ENCODE assay signal across 23 mouse cellular contexts in genomic region chr15:94288015-94288414, GRCm38 (mm10).
DNase-seq lines count a peak whose midpoint lies in the region; ATAC-seq lines count a peak whose summit lies in the region.
"Had no signal": no experiment of that assay in that cellular context is flagged by ENCODE, and none has a peak within 500 bp of the region (broad histone marks: within the 10 kb centered on the region; RNA-seq: fewer than 3 reads in every experiment).

No protein-coding gene starts in this region.

- no peak overlapping the region for H3K9ac ChIP-seq in kidney, embryonic 16.5 days (replicated peaks; ENCODE audit: low read length)
- H3K9ac ChIP-seq in neural tube, embryonic 15.5 days (replicated peaks), result no peak overlapping the region
- H3K9ac ChIP-seq: embryonic facial prominence, embryonic 15.5 days; forebrain, embryonic 12.5 days; heart, embryonic 12.5 days; hindbrain, embryonic 13.5 days had no signal

- no peaks in the 10 kb centered on the region for H3K27me3 ChIP-seq in heart, embryonic 10.5 days (ENCODE audit: insufficient read depth, poor library complexity, severe bottlenecking)
- no peaks in the 10 kb centered on the region for H3K27me3 ChIP-seq in kidney, embryonic 16.5 days (ENCODE audit: insufficient read depth, low read length)
- H3K27me3 ChIP-seq in neural tube, embryonic 15.5 days (replicated peaks), result no peaks in the 10 kb centered on the region
- H3K27me3 ChIP-seq: embryonic facial prominence, embryonic 15.5 days; forebrain, embryonic 12.5 days; heart, embryonic 12.5 days; hindbrain, embryonic 13.5 days had no signal

- no peaks in the 10 kb centered on the region for H3K9me3 ChIP-seq in heart, embryonic 10.5 days
- no peaks in the 10 kb centered on the region for H3K9me3 ChIP-seq in kidney, embryonic 16.5 days (ENCODE audit: low read length)
- H3K9me3 ChIP-seq in neural tube, embryonic 15.5 days (replicated peaks), result no peaks in the 10 kb centered on the region
- H3K9me3 ChIP-seq: embryonic facial prominence, embryonic 15.5 days; forebrain, embryonic 12.5 days; heart, embryonic 12.5 days; hindbrain, embryonic 13.5 days had no signal

- no peak overlapping the region for H3K27ac ChIP-seq in heart, embryonic 10.5 days
- H3K27ac ChIP-seq in kidney, embryonic 16.5 days (ENCODE audit: low read length), result peak overlapping the region; percentile 46; the same call in 1 of the 2 replicates
- no peak overlapping the region for H3K27ac ChIP-seq in neural tube, embryonic 15.5 days (replicated peaks)
- H3K27ac ChIP-seq: embryonic facial prominence, embryonic 15.5 days; forebrain, embryonic 12.5 days; heart, adult 2 months; hindbrain, embryonic 13.5 days had no signal

- intact Hi-C loops in heart, postnatal 10 days (cut with DNase I), result no loop called here

- H3K4me3 ChIP-seq in heart, embryonic 10.5 days, result no peak overlapping the region
- no peak overlapping the region for H3K4me3 ChIP-seq in kidney, embryonic 16.5 days (ENCODE audit: low read length)
- no peak overlapping the region for H3K4me3 ChIP-seq in neural tube, embryonic 15.5 days (replicated peaks)
- H3K4me3 ChIP-seq: embryonic facial prominence, embryonic 15.5 days; erythroblast, embryonic 14.5 days; forebrain, embryonic 12.5 days; heart, adult 2 months; heart, embryonic 12.5 days; hindbrain, embryonic 13.5 days had no signal

- H3K4me1 ChIP-seq in heart, embryonic 10.5 days, result peaks cover 7% of the 10 kb centered on the region; the same call in 1 of the 2 replicates
- H3K4me1 ChIP-seq in kidney, embryonic 16.5 days (ENCODE audit: insufficient read depth, low read length), result no peaks in the 10 kb centered on the region
- H3K4me1 ChIP-seq in neural tube, embryonic 15.5 days, result no peaks in the 10 kb centered on the region
- H3K4me1 ChIP-seq: embryonic facial prominence, embryonic 15.5 days; forebrain, embryonic 12.5 days; heart, embryonic 12.5 days had no signal

- H3K4me2 ChIP-seq in kidney, embryonic 16.5 days (replicated peaks; ENCODE audit: low read depth, low read length), result no peak overlapping the region
- no peak overlapping the region for H3K4me2 ChIP-seq in neural tube, embryonic 15.5 days
- H3K4me2 ChIP-seq: embryonic facial prominence, embryonic 15.5 days; forebrain, embryonic 12.5 days; heart, embryonic 12.5 days; hindbrain, embryonic 13.5 days had no signal

- no peaks in the 10 kb centered on the region for H3K36me3 ChIP-seq in heart, embryonic 10.5 days
- H3K36me3 ChIP-seq in kidney, embryonic 16.5 days (ENCODE audit: insufficient read depth, low read length), result no peaks in the 10 kb centered on the region
- H3K36me3 ChIP-seq in neural tube, embryonic 15.5 days, result no peaks in the 10 kb centered on the region
- H3K36me3 ChIP-seq: embryonic facial prominence, embryonic 15.5 days; forebrain, embryonic 12.5 days; heart, embryonic 12.5 days; hindbrain, embryonic 13.5 days had no signal

- DNase-seq in heart, embryonic 10.5 days (ENCODE audit: low spot score), result peak; percentile 67
- no peak for DNase-seq in heart, postnatal 10 days
- DNase-seq in kidney, adult 9 months, result no peak
- peak; percentile 1 for DNase-seq in neural tube, embryonic 10.5 days (ENCODE audit: extremely low spot score, low spot score)
- DNase-seq in urinary bladder, postnatal 14 days (ENCODE audit: low spot score), result no peak
- DNase-seq: adrenal gland, adult 2 months; adrenal gland, postnatal 25 days; cerebellum, adult 11 months; cerebellum, adult 8-10 months; cerebellum, postnatal 14 days; embryo, embryonic 11 days; gastrocnemius, postnatal 10 days; heart, adult 2 months; heart, postnatal 4 days had no signal

- 81% methylated on average over 2 of the region's 2 CpGs for WGBS in heart, embryonic 10.5 days
- WGBS in kidney, embryonic 16.5 days, result 72% methylated on average over 2 of the region's 2 CpGs
- WGBS in neural tube, embryonic 15.5 days, result 83% methylated on average over 2 of the region's 2 CpGs

- ATAC-seq in kidney, embryonic 16.5 days (ENCODE audit: low FRiP score, low TSS enrichment), result no peak
- no peak for ATAC-seq in neural tube, embryonic 15.5 days (ENCODE audit: low FRiP score)
- ATAC-seq: inflammation-experienced regulatory T-cells, adult 6 months; intestine, postnatal 0 days had no signal

Comparison
In these comparisons a context has a peak if more than half of its experiments do, and no peak if none do; other contexts are left out.
1. DNase-seq: peak in heart, embryonic 10.5 days (single experiment) and neural tube, embryonic 10.5 days (single experiment); none in heart, postnatal 10 days (0 of 2), kidney, adult 9 months (single experiment) and urinary bladder, postnatal 14 days (single experiment).